Mouse (Mus musculus) ES-E14 (cell line): ENCODE measurements around the gene Usp36.

ENCODE experiments used
- CHD2 ChIP-seq: IDR thresholded peaks from 2 replicates; pipeline ENCODE4 v1.6.1; 2014; ENCODE audit warnings: mild to moderate bottlenecking, low read depth, low read length, inconsistent platforms
- MAFK ChIP-seq: IDR thresholded peaks from 2 replicates; pipeline ENCODE4 v1.6.1; 2014; ENCODE audit warnings: mild to moderate bottlenecking, low read depth, low read length, inconsistent platforms; ENCODE audit not compliant: insufficient read depth
- ZC3H11A ChIP-seq: IDR thresholded peaks from 2 replicates; pipeline ENCODE4 v1.6.1; 2012; ENCODE audit warnings: low read depth, mild to moderate bottlenecking, inconsistent platforms, low read length, borderline replicate concordance

GRCm38 (mm10) chr11:118254159-118254951 is 35.7 kb downstream of the Usp36 start:
- TF ChIP-seq MAFK: no peak
- no peak for TF ChIP-seq ZC3H11A
- no peak for TF ChIP-seq CHD2
